Mouse (Mus musculus) forebrain, embryonic 14.5 days (tissue): ENCODE measurements around the gene Pdzk1. TPM values are rescaled to one million over a fixed set of nuclear protein-coding genes. Genes with fewer than 3 reads are reported as not detected.

ENCODE experiments used
- ATAC-seq: fragments of 200-750 bp; cut with Nextera tagmentation; 2 replicates; pipeline ENCODE4 v1.8.0; 2017; ENCODE audit warnings: mild to moderate bottlenecking, moderate library complexity
- DNase-seq: peaks from one replicate; pipeline ENCODE4 v3.0.0-alpha.2; 2015; ENCODE audit warnings: low spot score
- H3K27ac ChIP-seq: fragments of 300-500 bp; sonication (generic); 2 replicates; pipeline ENCODE4 v1.5.1; 2014; ENCODE audit warnings: low read depth, mild to moderate bottlenecking, control low read depth, low read length, moderate library complexity
- H3K27me3 ChIP-seq: fragments of 300-500 bp; sonication (generic); replicated peaks from 2 replicates; pipeline ENCODE4 v1.6.1; 2014; ENCODE audit warnings: low read length, control low read depth, mixed read lengths; ENCODE audit not compliant: control insufficient read depth, insufficient read depth
- H3K36me3 ChIP-seq: fragments of 300-500 bp; sonication (generic); 2 replicates; pipeline ENCODE4 v1.6.1; 2014; ENCODE audit warnings: low read length, control low read depth; ENCODE audit not compliant: control insufficient read depth, insufficient read depth
- H3K4me1 ChIP-seq: fragments of 300-500 bp; sonication (generic); 2 replicates; pipeline ENCODE4 v1.6.1; 2014; ENCODE audit warnings: antibody characterized with exemption, low read length, control low read depth; ENCODE audit not compliant: control insufficient read depth, insufficient read depth
- H3K4me2 ChIP-seq: fragments of 300-500 bp; sonication (generic); 2 replicates; pipeline ENCODE4 v1.6.1; 2014; ENCODE audit warnings: mild to moderate bottlenecking, control low read depth, low read length
- H3K4me3 ChIP-seq: fragments of 300-500 bp; sonication (generic); 2 replicates; pipeline ENCODE4 v1.5.1; 2014; ENCODE audit warnings: low read depth, low read length, control low read depth
- H3K9ac ChIP-seq: fragments of 300-500 bp; sonication (generic); 2 replicates; pipeline ENCODE4 v1.6.1; 2014; ENCODE audit warnings: mild to moderate bottlenecking, low read length, control low read depth, moderate library complexity
- H3K9me3 ChIP-seq: fragments of 300-500 bp; sonication (generic); replicated peaks from 2 replicates; pipeline ENCODE4 v1.6.1; 2016; ENCODE audit warnings: low read length, control low read depth, mixed read lengths; ENCODE audit not compliant: control insufficient read depth
- WGBS: fragments of 180-500 bp; shearing (Covaris S2); extraction: QIAGEN DNeasy Blood & Tissue Kit; methylation state at CpG from one replicate; pipeline ENCODE4 v1.1.7; 2014; 5-methylcytosine and 5-hydroxymethylcytosine counted together
- polyA plus RNA-seq: library from polyadenylated mRNA; unstranded; fragments of >200 nt; fragmentation: Nextera tagmentation; extraction: Ambion mirVana; gene quantifications from 2 replicates; pipeline ENCODE4 v1.2.1, GENCODE M21; 2014

Gene Pdzk1
- polyA plus RNA-seq, 1 experiment from 2014 or later = not detected

- Histone ChIP-seq H3K9me3 (no peaks in the 10 kb centered on the region), H3K4me2 (no peak overlapping the region), H3K27ac (no peak overlapping the region), H3K27me3 (no peaks in the 10 kb centered on the region), H3K9ac (no peak overlapping the region), H3K4me1 (no peaks in the 10 kb centered on the region), H3K4me3 (no peak overlapping the region), H3K36me3 (peaks cover 70% of the 10 kb centered on the region)
- WGBS = 93% methylated on average over 14 of the region's 14 CpGs
- ATAC-seq (no peak), DNase-seq (no peak)
Observed at GRCm38 (mm10) chr3:96882061-96882849, 53.2 kb downstream of the Pdzk1 start.

GRCm38 (mm10) chr3:96883690-96884089 lies 54.6 kb downstream of the Pdzk1 start:
- 97% methylated on average over 7 of the region's 7 CpGs for WGBS
- no peaks in the 10 kb centered on the region for H3K4me1 ChIP-seq
- H3K27me3 ChIP-seq = no peaks in the 10 kb centered on the region
- no peak overlapping the region for H3K27ac ChIP-seq
- ATAC-seq = no peak
- DNase-seq = no peak
- no peaks in the 10 kb centered on the region for H3K9me3 ChIP-seq
- peaks cover 73% of the 10 kb centered on the region for H3K36me3 ChIP-seq
- no peak overlapping the region for H3K4me3 ChIP-seq
- H3K4me2 ChIP-seq = no peak overlapping the region
- H3K9ac ChIP-seq = no peak overlapping the region

GRCm38 (mm10) chr3:96902336-96902999 lies 73.4 kb downstream of the Pdzk1 start:
- Histone ChIP-seq H3K9me3 (no peaks in the 10 kb centered on the region), H3K27ac (no peak overlapping the region), H3K36me3 (peaks cover 7% of the 10 kb centered on the region), H3K4me3 (no peak overlapping the region), H3K4me1 (peaks cover 8% of the 10 kb centered on the region), H3K27me3 (0 out of 2 replicates have a peak, but pooled peaks cover 4% of the 10 kb centered on the region), H3K9ac (no peak overlapping the region), H3K4me2 (no peak overlapping the region)
- DNase-seq (no peak), ATAC-seq (no peak)
- WGBS = 97% methylated on average over 4 of the region's 4 CpGs

- peak within 1 kb of the TSS; percentile 21; the same call in 1 of the 2 replicates for H3K27ac ChIP-seq
- peaks cover 8% of the 10 kb centered on the region for H3K4me1 ChIP-seq
- H3K9me3 ChIP-seq = no peaks in the 10 kb centered on the region
- H3K4me2 ChIP-seq = peak within 1 kb of the TSS; percentile 83
- 0 out of 2 replicates have a peak, but pooled peaks cover 4% of the 10 kb centered on the region for H3K27me3 ChIP-seq
- peak within 1 kb of the TSS; percentile 97 for H3K4me3 ChIP-seq
- no peaks in the 10 kb centered on the region for H3K36me3 ChIP-seq
- WGBS = 13% methylated on average over 14 of the region's 14 CpGs
- ATAC-seq = no peak
- peak within 1 kb of the TSS; percentile 94 for H3K9ac ChIP-seq
- no peak for DNase-seq
Observed at GRCm38 (mm10) chr3:96904393-96904792, 75.3 kb downstream of the Pdzk1 start, which contains the start of gene Gja5. Gene Gja5, plus strand, starts transcription at chr3:96904693.

GRCm38 (mm10) chr3:96904851-96905541 lies 75.9 kb downstream of the Pdzk1 start, which contains the start of gene Gpr89:
Gene Gpr89, minus strand, starts transcription at chr3:96905346.
- Histone ChIP-seq H3K27ac (peak within 1 kb of the TSS; percentile 21; the same call in 1 of the 2 replicates), H3K36me3 (no peaks in the 10 kb centered on the region), H3K9ac (peak within 1 kb of the TSS; percentile 94), H3K4me3 (peak within 1 kb of the TSS; percentile 97), H3K27me3 (0 out of 2 replicates have a peak, but pooled peaks cover 4% of the 10 kb centered on the region), H3K4me1 (peaks cover 8% of the 10 kb centered on the region), H3K9me3 (no peaks in the 10 kb centered on the region), H3K4me2 (peak within 1 kb of the TSS; percentile 83)
- DNase-seq (peak; percentile 94), ATAC-seq (peak; percentile 98)
- WGBS = under 1% methylated on average over 40 of the region's 40 CpGs

- no peaks in the 10 kb centered on the region for H3K36me3 ChIP-seq
- WGBS = 50% methylated on average over 9 of the region's 9 CpGs
- peak overlapping the region; percentile 83 for H3K4me2 ChIP-seq
- H3K9ac ChIP-seq = peak overlapping the region; percentile 94
- H3K27ac ChIP-seq = no peak overlapping the region
- H3K27me3 ChIP-seq = 0 out of 2 replicates have a peak, but pooled peaks cover 4% of the 10 kb centered on the region
- peaks cover 8% of the 10 kb centered on the region for H3K4me1 ChIP-seq
- no peak for DNase-seq
- no peaks in the 10 kb centered on the region for H3K9me3 ChIP-seq
- ATAC-seq = peak; percentile 18; the same call in 1 of the 2 replicates
- peak overlapping the region; percentile 97 for H3K4me3 ChIP-seq
Observed at GRCm38 (mm10) chr3:96905592-96905991, 76.5 kb downstream of the Pdzk1 start.

Other genes with a start within 250 kb of the Pdzk1 start
- gene Polr3gl, start 235.1 kb upstream of the Pdzk1 start, polyA plus RNA-seq = 8.0 and 8.2 TPM in 2 replicates
- gene Ankrd34a, start 232.6 kb upstream of the Pdzk1 start, polyA plus RNA-seq = 11.8 and 14.9 TPM in 2 replicates
- 7.4 and 7.8 TPM in 2 replicates for gene Lix1l, start 228.1 kb upstream of the Pdzk1 start, polyA plus RNA-seq
- gene Rbm8a, start 199.4 kb upstream of the Pdzk1 start, polyA plus RNA-seq = 132 and 136 TPM in 2 replicates
- gene Pex11b, start 193.9 kb upstream of the Pdzk1 start, polyA plus RNA-seq = 56.6 and 64.4 TPM in 2 replicates
- gene Gm42957, start 193.8 kb upstream of the Pdzk1 start, polyA plus RNA-seq = 0.13 and 0.14 TPM in 2 replicates
- 0.38 and 0.39 TPM in 2 replicates for gene Itga10, start 183.7 kb upstream of the Pdzk1 start, polyA plus RNA-seq
- 1.1 and 1.9 TPM in 2 replicates for gene Ankrd35, start 159.2 kb upstream of the Pdzk1 start, polyA plus RNA-seq
- gene Pias3, start 132.9 kb upstream of the Pdzk1 start, polyA plus RNA-seq = 14.8 and 21.3 TPM in 2 replicates
- 7.3 and 7.5 TPM in 2 replicates for gene Nudt17, start 120.7 kb upstream of the Pdzk1 start, polyA plus RNA-seq
- 27.8 and 28.9 TPM in 2 replicates for gene Polr3c, start 101.7 kb upstream of the Pdzk1 start, polyA plus RNA-seq
- gene Rnf115, start 101.6 kb upstream of the Pdzk1 start, polyA plus RNA-seq = 69.7 and 70.8 TPM in 2 replicates
- 0.18 and 0.40 TPM in 2 replicates for gene Cd160, start 67 bp downstream of the Pdzk1 start, polyA plus RNA-seq
- gene Gja5, start 75.4 kb downstream of the Pdzk1 start, polyA plus RNA-seq = 1.1 and 2.0 TPM in 2 replicates
- 38.8 and 39.3 TPM in 2 replicates for gene Gpr89, start 76.1 kb downstream of the Pdzk1 start, polyA plus RNA-seq
- gene Gja8, start 96.7 kb downstream of the Pdzk1 start, polyA plus RNA-seq = not detected in 2 replicates